Mouse (Mus musculus): ENCODE measurements around the gene Tspan5. TPM values are rescaled to one million over a fixed set of nuclear protein-coding genes. Genes with fewer than 3 reads are reported as not detected.

Tspan5 gene
- total and polyA plus RNA-seq, 3 experiments = 28.1 to 35.1 TPM; not detected in 1

DNA sequence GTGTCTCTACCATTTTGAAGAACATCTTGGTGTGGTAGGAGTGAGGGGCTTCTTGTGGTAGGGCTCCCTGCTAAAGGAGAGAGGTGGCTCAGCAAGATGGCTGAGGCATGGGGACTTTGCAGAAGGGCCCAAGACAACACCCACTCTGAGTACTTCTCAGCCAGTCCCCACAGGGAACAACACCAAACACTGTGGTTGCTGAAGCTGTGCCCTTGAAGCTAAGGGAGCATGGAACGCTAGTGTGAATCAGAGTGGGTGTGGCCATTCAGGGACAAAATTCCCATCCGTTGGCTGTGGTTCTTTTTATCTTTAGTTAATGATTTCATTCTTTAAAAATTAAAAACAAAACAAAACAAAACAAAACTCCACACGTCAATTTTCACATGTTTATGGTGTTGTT lies 22.8 kb downstream of the Tspan5 start:
- no peak for DNase-seq (ENCODE audit: low read depth, low spot score)
- Histone ChIP-seq H3K9ac (ENCODE audit: control insufficient read depth, low read depth, low read length, poor library complexity, severe bottlenecking) (no peak overlapping the region), H3K9me3 (replicated peaks; ENCODE audit: insufficient read depth, low read length) (no peaks in the 10 kb centered on the region), H3K4me3 (ENCODE audit: control insufficient read depth in 1 of 2, insufficient read depth in 1 of 2, low read depth in 2 of 2, low read length in 2 of 2) (no peak overlapping the region), H3K27me3 (ENCODE audit: control insufficient read depth in 1 of 2, insufficient read depth in 2 of 2, low read length in 2 of 2) (no peaks in the 10 kb centered on the region), H3K36me3 (ENCODE audit: control insufficient read depth in 1 of 2, insufficient read depth in 2 of 2, low read length in 2 of 2) (peaks cover 1 to 10% of the 10 kb centered on the region in 2 experiments; a peak in 3 of 4 replicates), H3K27ac (ENCODE audit: control insufficient read depth, low read depth, low read length) (no peak overlapping the region), H3K79me2 (ENCODE audit: control insufficient read depth, insufficient read depth, low read length, poor library complexity) (peaks cover 38% of the 10 kb centered on the region), H3K4me1 (ENCODE audit: control insufficient read depth in 1 of 2, insufficient read depth in 2 of 2, low read length in 2 of 2) (peaks cover 6 to 11% of the 10 kb centered on the region in 2 experiments)
- TF ChIP-seq CHD2 (IDR thresholded peaks at IDR 0.05; ENCODE audit: low read length) (no peak), EP300 (IDR thresholded peaks at IDR 0.05; ENCODE audit: low read depth in 1 of 2, low read length in 2 of 2) (no peak), NELFE (IDR thresholded peaks at IDR 0.05; ENCODE audit: low read depth, low read length) (no peak), ZMIZ1 (IDR thresholded peaks at IDR 0.05; ENCODE audit: low read depth, low read length) (no peak)

DNA sequence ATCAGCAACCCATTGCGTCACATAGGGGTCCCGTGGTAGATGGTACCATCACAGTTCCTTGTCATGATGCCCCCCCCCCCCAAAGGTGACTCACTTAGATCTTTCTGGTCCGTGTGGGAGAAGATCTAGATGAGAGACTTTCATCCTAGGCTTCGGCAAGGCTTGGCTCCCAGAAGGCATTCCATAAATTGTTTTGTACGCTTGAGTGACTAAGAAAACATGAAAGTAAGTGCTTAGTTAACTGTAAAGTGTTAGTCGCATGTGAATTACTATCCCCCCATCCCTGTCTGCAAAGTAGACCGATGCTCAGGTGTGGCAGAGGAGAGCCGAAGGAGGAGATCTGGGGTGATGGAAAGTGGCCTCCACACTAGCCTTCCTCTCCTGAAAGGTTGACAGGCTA lies 25.0 kb downstream of the Tspan5 start:
- H3K4me1 ChIP-seq (ENCODE audit: control insufficient read depth in 1 of 2, insufficient read depth in 2 of 2, low read length in 2 of 2) = peaks cover 13 to 26% of the 10 kb centered on the region in 2 experiments
- TF ChIP-seq MYC (IDR thresholded peaks at IDR 0.05; ENCODE audit: low read depth, low read length) (no peak), ZKSCAN1 (IDR thresholded peaks at IDR 0.05; ENCODE audit: low read depth, low read length) (no peak), ZMIZ1 (IDR thresholded peaks at IDR 0.05; ENCODE audit: low read depth, low read length) (no peak), MAFK (IDR thresholded peaks at IDR 0.05; ENCODE audit: borderline replicate concordance, low read depth, low read length) (no peak), MAZ (IDR thresholded peaks at IDR 0.05; ENCODE audit: low read depth, low read length) (no peak), USF2 (IDR thresholded peaks at IDR 0.05; ENCODE audit: borderline replicate concordance in 1 of 2, insufficient read depth in 1 of 2, low read depth in 1 of 2, low read length in 2 of 2) (no peak), TCF12 (IDR thresholded peaks at IDR 0.05; ENCODE audit: low read depth, low read length) (no peak), RCOR1 (IDR thresholded peaks at IDR 0.05; ENCODE audit: low read depth, low read length) (no peak), CTCF (IDR thresholded peaks at IDR 0.05 in 2 of 3, conservative IDR thresholded peaks at IDR 0.05 in 1 of 3; ENCODE audit: control insufficient read depth in 1 of 3, insufficient read depth in 1 of 3, low read depth in 2 of 3, low read length in 3 of 3, poor library complexity in 1 of 3, severe bottlenecking in 1 of 3) (no peak), SIN3A (IDR thresholded peaks at IDR 0.05; ENCODE audit: low read length) (no peak), KAT2A (conservative IDR thresholded peaks at IDR 0.05; ENCODE audit: low read depth, low read length) (no peak), POLR2AphosphoS5 (IDR thresholded peaks at IDR 0.05; ENCODE audit: borderline replicate concordance, low read depth, low read length) (no peak), NELFE (IDR thresholded peaks at IDR 0.05; ENCODE audit: low read depth, low read length) (no peak), ETS1 (IDR thresholded peaks at IDR 0.05; ENCODE audit: low read depth, low read length) (no peak), USF1 (IDR thresholded peaks at IDR 0.05; ENCODE audit: low read depth, low read length) (no peak), GABPA (IDR thresholded peaks at IDR 0.05; ENCODE audit: low read depth, low read length) (no peak)
- H3K4me3 ChIP-seq (ENCODE audit: control insufficient read depth in 1 of 2, insufficient read depth in 1 of 2, low read depth in 2 of 2, low read length in 2 of 2) = no peak overlapping the region

More for the DNA sequence above, 25.0 kb downstream of the Tspan5 start:
- no peak for DNase-seq (ENCODE audit: low read depth, low spot score)
- Histone ChIP-seq H3K79me2 (ENCODE audit: control insufficient read depth, insufficient read depth, low read length, poor library complexity) (peaks cover 37% of the 10 kb centered on the region), H3K9ac (ENCODE audit: control insufficient read depth, low read depth, low read length, poor library complexity, severe bottlenecking) (no peak overlapping the region), H3K27me3 (ENCODE audit: control insufficient read depth in 1 of 2, insufficient read depth in 2 of 2, low read length in 2 of 2) (no peaks in the 10 kb centered on the region), H3K9me3 (replicated peaks; ENCODE audit: insufficient read depth, low read length) (no peaks in the 10 kb centered on the region), H3K27ac (ENCODE audit: control insufficient read depth, low read depth, low read length) (no peak overlapping the region), H3K36me3 (ENCODE audit: control insufficient read depth in 1 of 2, insufficient read depth in 2 of 2, low read length in 2 of 2) (peaks cover 0 to 24% of the 10 kb centered on the region in 2 experiments; a peak in 2 of 4 replicates)

Measured in MEL (cell line).